Mouse (Mus musculus) skeletal muscle tissue, adult 2 months (tissue): Measurements from ENCODE around the gene Hist2h3c1.
"Not testable (repeated sequence)": the region's sequence is repeated elsewhere in the genome, so short reads cannot be mapped to it uniquely, and the experiment has no call there.

Source experiments
- DNase-seq: peaks from one replicate; pipeline ENCODE4 v3.0.0-alpha.2; 2012; ENCODE audit warnings: low read depth, low spot score

The Hist2h3c1 gene

DNA sequence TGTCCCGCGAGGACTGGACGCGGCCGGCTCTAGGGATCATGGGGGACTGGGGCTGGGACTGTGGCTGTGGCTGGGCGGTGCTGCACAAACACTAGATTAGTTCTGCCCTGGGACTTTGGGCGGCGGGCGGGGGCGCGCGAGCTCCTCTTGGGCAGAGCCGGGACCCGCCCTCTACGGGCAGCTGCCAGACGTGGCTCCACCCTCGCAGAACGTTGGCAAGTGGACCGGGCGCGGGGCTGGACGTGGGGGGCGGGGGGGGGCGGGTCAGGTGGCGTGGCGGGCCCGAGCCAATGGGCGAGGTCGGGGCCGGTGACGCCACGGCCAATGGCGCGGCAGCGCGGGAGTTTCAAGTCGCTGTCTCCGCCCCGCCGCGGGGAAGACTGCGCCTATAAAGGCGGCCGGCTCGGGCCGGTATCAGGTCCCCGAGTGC is at the start of gene Hist2h3c1:
TSS of gene Hist2h3c1 (plus strand) at position 259 of the 430 bp plus-strand sequence.
- not testable (repeated sequence) for DNase-seq

DNA sequence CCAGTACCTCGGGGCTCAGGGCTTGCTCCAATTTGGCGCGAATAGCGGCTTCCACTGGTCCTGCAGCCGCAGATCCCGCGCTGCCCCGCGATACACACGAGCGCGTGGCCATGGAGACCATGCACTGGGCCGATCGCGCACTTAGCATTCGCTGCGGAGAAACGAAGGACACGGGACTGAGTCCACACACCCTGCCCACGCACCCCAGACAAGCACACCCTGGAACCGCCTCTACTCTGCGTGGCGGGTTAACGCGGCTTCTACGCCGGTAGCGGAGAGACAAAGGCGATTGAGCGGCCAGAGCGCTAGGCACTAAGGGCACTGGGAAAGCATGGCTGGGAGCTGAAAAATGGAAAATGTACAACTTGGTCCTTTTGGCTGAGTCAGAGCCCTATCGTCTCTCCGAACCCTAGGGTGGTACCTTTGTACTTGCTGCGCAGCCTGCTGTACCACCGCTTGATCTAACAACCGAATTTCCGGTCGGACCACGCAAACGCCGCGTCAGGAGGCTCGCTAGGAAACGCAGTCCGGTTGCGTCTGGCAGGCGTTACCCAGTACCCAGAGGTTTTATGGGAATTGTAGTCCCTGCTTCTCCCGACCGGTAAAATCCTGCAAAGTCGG is 49.2 kb upstream of the Hist2h3c1 start:
- peak; percentile 83 for DNase-seq

DNA sequence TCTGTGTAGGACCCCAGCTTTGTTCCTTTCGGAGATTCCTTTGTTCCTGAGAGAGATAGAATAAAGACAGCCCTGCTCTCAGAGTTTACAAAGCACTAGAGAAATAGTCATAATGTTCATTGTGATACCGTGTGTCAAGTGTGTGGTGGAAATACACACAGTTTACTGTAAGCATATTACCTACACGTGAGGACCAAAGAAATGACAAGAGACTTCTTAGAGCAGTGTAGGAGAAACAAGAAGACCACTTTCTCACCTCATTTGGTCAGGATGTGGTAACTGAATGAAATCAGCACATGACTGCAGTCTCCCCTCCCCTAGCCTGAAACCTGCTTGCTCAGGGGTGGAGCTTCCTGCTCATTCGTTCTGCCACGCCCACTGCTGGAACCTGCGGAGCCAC is 48.3 kb upstream of the Hist2h3c1 start:
- no peak for DNase-seq

DNA sequence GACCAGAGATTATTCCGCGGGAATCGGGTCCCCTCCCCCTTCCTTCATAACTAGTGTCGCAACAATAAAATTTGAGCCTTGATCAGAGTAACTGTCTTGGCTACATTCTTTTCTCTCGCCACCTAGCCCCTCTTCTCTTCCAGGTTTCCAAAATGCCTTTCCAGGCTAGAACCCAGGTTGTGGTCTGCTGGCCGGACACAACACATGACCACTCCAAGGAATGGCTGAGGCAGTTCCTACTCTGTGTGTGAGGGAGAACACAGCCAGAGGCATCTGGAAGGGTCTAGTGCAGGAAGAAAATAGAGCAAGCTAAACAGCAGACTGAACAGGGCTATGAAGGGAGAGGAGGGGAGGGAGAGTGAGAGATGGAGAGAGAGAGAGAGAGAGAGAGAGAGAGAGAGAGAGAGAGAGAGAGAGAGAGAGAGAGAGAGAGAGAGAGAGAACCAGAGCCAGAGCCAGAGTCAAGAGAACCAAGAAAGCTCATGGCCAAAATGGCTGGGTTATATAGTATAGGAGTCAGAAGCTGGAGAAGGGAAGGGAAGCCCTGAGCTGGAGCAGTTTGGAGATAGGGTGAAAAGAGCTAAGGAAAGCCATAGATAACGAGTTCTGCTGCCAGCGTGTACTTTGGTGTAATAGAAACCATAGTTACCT is 47.8 kb upstream of the Hist2h3c1 start:
- not testable (repeated sequence) for DNase-seq

DNA sequence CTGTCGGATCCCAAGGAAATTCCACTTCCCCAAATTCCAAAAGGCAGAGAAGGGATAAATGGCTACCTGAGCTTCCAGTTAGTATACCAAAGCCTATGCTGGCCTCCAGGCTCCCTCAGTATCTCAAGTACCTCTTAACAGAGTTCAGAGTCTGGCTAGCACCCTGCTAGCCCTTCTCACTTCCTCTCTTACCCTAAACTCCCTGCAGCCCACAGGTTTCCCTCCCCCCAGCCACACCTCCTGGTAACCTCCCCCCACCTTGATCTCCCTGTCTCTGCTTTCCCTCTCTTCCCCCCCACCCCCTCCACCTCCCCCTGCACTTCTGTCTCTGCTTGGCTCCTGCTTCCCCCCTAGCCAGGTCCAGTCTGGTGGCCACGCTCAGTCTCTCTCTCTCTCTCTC is 46.8 kb upstream of the Hist2h3c1 start:
- DNase-seq = no peak

DNA sequence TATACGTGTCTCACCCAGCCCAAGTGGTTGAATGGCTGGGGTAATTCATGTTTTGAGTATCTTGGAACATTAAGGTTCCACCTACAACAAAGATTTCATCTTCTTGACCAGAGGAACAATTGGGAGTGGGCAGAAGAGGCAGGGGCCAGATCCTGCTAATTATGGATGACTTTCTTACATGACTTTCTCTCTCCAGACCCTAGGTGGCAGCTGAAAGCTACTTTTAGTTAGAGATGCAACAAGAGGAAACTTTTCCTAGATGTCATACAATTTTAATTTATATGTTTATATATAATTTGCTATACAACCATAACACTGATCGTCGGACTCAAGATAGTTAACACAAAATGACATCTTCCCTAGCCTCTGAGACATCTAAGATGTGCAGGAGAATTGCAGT is 38.7 kb upstream of the Hist2h3c1 start:
- no peak for DNase-seq

DNA sequence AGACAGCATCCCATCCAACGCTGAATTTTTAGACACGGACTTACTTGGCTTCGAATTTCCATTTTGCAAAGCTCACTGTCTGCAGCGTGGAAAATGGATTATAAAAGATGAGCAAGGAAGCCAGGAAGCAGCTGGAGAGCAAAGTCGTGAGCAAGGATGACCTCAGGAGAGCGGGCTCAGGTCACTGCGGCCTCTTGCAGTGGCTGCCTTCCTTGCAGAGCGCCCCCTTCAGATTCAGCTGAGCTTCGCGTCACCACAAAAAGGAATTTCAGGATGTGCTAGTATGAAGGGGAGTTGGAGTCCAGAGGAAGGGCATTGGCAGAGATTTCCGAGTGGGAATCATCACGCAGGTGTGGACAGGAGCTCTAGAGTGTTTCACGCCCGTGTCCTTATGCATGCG is 37.2 kb upstream of the Hist2h3c1 start:
- no peak for DNase-seq

DNA sequence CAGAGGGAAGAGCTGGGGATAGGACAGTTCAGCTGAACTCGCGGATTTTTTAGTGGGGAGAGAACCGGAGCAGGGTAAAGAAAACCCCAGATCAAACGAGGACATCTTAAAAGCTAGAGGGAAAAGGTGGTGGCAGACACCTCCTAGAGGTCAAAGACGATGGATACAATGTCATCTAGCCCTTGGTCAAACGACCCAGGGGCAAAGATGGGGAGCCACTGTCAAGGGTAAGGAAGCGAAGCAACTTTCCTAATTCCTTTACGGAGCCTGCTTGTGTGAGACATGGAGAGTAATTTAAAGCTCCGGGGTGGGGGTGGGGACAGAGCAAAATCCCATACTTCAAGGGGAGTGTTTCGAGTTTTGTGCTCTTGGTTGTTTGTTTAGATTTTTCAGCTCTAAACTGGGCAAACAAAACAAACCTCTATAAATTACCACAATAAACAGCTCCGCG is 27.3 kb upstream of the Hist2h3c1 start:
- peak; percentile 40 for DNase-seq

DNA sequence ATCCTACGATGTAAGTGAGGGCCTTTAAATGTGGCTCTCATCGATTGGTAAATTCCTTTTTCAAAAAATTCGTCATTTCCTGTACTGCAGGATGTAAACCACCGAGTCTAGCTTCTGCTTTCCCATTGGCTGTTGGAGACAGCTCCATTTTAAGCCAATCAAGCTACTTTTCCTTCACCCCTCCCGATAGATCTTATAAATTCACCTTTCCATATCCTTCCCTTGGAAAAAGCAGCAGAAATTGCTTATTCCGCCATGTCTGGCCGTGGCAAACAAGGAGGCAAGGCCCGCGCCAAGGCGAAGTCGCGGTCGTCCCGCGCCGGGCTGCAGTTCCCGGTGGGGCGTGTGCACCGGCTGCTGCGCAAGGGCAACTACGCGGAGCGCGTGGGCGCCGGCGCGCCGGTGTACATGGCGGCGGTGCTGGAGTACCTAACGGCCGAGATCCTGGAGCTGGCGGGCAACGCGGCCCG is 26.8 kb upstream of the Hist2h3c1 start, which contains the start of the genes Bola1 and Hist2h2ab:
TSS of gene Bola1 (minus strand) at position 49 of the 470 bp plus-strand sequence.
TSS of gene Hist2h2ab (plus strand) at position 205 of the 470 bp plus-strand sequence.
- DNase-seq = peak; percentile 90

DNA sequence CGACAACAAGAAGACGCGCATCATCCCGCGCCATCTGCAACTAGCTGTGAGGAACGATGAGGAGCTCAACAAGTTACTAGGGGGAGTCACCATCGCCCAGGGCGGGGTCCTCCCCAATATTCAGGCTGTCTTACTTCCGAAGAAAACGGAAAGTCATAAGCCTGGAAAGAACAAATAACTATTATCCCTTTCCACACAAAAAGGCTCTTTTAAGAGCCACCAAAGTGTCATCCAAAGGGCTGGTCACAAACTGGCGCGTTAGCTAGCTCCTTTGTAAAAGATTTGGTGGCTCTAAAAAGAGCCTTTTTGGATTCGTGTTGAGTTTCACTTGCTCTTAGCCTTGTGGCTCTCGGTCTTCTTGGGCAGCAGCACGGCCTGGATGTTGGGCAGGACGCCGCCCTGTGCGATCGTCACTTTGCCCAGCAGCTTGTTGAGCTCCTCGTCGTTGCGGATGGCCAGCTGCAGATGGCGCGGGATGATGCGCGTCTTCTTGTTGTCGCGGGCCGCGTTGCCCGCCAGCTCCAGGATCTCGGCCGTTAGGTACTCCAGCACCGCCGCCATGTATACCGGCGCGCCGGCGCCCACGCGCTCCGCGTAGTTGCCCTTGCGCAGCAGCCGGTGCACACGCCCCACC is 26.2 kb upstream of the Hist2h3c1 start:
- DNase-seq = not testable (repeated sequence)

DNA sequence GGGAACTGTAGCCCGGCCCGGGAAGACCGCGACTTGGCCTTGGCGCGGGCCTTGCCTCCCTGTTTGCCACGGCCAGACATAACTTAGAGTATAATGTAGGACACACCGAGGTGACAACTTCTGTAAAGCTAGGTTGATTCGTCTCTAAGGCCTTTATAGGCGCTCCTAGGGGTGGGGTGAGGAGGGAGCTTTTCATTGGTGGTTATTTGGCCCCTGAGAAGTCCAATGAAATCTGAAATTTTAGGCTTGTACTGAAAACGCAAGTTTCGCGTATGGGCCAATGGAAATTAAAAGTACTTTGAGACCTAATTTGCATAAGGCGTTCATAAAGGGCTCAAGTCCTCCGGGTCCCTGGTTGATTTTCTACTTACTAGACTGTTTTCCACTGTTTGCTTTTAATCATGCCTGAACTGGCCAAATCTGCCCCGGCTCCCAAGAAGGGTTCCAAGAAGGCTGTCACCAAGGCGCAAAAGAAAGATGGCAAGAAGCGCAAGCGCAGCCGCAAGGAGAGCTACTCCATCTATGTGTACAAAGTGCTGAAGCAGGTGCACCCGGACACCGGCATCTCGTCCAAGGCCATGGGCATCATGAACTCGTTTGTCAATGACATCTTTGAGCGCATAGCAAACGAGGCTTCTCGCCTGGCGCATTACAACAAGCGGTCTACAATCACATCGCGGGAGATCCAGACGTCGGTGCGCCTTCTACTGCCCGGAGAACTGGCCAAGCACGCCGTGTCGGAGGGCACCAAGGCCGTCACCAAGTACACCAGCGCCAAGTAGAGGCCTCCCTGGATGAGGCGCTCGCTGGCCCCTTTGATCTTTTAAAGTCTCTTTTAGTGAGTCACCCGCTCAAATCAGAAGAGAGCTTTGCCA is 25.5 kb upstream of the Hist2h3c1 start, which contains the start of the genes Hist2h2ac and Hist2h2be:
TSS of gene Hist2h2ac (minus strand) at position 116 of the 875 bp plus-strand sequence.
TSS of gene Hist2h2be (plus strand) at position 355 of the 875 bp plus-strand sequence.
- peak; percentile 95 for DNase-seq

DNA sequence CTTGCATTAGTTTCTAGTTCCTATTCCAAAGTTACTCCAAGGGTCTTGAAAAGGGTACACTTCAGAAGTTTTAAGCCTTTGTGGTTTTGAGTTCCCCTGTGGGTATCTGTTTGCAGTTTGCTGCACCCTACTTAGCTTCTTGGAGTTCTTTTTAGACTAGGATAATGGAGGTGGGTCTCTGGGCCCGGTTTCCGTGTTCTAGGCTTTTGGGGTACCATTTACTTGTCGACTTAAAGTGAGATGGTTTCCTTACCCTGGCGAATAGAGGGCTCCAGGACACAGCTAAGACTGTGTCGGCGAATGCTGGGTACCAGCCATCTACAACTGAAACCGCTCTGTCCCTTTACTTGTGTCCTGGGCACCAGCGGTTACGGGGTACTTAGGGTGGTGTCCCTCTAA is 24.8 kb upstream of the Hist2h3c1 start:
- DNase-seq = no peak

DNA sequence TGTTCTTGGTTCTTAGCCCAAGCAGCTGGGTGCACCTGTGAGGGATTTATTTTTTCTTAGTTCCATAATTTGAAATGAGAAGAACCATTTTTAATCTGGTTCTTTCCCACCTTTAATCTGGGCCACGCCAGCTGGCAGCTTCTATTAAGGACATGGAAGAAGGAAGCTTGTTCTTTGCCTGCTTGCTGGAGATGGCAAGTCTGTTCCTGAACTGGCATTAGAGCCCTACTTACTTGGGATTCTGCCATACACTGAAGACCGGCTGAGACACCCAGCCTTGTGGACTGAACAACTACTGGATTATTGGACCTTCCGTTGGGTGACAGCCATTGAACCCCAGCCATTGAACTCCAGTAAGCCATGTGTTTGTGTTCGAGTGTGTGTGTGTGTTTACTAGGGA is 23.7 kb upstream of the Hist2h3c1 start:
- no peak for DNase-seq

DNA sequence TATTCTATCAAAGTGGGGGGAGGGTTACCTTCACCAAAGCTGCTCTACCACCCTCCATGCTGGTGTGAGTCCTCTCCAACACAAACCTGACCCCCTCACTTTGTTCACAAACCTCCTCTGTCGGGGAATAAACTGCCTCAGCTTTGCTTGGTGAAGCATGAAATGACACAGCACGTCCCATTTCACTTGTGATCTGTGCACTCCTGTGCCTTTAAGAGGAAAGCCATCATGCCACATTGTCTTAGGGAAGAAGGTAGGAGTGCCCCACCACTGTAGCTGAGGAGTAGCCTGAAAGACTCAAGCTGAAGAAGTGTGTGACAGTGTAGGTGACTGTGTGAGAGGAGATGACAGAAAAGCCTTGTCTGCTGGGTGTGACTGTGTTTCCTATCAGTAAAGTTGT is 21.1 kb upstream of the Hist2h3c1 start:
- DNase-seq = no peak

DNA sequence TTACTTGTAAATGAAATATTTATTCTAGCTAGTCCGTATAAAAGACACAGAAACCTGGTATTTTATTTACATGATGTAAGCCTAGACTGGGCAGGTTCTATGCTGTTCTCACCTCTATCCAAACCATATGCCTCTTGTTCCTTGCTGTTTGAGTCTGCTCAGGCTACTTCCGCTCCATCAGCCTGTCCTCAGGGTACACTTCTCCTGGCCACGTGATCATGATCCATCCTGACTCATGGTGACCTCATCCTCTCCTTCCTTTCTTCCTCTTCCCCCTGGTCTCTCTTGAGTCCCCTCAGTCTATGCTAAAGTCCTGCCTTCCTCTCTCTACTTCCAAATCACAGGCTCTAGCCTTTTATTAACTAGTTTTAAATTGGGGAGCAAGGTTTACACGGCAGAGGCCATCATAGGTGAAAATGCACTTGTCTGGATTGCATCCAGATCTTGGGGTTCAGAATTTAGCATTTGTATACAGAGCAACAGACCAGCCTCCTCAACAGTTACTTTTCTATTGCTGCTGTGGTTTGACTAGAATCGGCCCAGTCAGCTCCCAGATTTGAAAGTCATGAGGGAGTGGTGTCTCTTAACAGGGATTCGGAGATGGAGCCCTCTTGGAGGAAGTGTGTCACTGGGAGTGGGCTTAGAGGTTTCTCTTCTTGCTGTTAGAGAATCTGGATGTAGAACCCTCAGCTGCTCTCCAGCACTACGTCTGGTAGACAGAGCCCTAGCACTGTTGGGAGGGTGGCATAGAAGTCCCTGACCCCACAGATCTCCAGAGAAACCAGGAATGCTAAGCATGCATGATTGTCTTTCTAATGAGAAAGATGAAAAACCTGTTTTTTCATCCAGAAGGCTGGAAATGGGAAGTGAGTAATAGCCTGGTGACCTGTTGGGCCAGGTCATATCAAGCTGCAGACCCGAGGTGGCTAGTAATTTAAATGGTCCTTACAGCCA is 19.5 kb upstream of the Hist2h3c1 start:
- DNase-seq = peak; percentile 49

DNA sequence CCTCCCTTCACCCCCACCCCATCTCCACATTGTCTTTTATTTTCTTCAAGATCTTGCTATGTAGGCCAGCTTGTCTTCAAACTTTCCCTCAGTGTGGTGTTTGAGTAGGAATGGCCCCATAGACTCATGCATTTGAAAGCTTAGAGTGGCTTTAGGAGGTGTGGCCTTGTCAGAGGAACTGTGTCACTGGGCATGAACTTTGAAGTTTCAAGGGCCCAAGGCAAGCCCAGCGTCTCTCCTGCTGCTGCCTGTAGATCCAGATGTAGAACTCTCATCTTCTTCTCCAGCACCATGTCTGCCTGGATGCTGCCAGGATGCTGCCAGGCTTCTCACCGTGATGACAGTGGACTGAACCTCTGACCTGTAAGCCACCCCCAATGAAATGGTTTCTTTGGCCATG is 17.7 kb upstream of the Hist2h3c1 start:
- DNase-seq = no peak

DNA sequence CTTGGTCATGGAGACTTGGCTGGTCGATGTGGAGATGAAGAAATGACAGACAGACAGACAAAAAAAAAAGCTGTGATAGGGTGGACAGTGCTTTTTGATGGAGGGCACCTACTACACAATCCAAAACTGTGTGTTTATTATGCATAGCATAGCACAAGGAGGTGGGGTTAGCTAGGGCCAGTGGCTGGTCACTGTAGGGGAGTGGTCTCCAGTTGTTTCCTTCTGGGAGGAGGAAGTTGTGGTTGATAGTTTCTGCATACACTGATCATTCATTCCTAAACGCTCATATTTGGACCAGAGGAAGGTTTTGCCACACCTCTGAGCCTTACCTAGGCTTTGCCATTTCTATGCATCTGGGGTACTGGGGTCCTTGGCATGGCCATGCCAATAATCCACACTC is 16.1 kb upstream of the Hist2h3c1 start:
- no peak for DNase-seq

DNA sequence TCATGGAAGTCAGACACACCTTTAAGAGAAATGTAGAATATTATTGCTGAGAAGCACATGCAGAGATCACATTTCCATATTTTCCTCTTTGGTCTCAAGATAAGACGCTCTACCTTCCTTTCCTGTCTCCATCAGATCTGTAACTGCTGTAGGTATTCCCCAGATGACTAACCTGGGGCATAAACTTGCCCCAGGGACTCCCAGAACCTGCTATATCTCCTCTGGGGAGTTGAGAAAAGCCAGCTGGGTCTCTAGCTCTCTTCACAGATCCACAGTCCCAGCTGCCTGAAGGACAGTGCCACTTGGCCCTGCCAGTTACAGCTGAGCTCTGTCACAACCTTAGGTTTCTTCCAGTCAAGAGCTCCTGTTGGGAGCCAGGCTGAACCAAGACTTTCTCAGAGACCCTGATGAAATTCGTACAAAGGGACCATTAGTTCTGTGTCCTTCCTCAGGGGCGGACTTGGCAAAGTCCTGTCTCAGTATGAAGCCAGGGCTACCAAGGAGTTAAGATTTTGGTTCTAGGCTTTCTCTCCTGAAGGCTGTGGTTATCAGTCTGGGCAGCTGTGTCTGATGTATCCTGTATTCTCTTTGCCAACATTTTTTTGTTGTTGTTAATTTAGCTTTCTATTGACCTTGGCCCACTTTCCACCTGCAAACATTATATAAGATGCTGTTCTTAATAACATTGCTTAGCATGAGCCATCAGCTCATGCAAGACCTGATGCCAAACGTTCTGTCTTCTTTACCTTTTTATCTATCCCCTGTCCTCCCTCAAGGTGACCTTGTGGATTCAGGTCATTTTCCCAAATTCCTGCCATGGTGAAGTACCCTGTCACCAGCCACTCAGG is 15.4 kb upstream of the Hist2h3c1 start:
- no peak for DNase-seq

DNA sequence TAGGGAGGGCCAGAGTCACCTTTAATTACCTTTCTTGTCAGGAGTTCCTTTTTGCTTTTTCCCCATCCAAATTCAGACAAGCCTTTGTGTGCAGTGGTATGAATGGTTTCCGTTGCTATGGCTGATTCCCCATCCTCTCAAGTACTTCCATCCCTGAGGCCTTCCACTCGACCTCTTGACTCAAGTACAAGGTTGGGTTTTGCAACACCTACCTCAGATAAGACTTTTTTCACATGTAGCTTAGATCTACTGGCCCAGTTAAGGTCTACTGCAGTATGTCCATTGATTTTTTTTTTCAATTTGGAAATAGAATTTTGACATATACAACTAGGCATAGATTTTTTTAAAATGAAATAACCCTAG is 14.7 kb upstream of the Hist2h3c1 start:
- no peak for DNase-seq
